Mouse (Mus musculus) thymus, adult 2 months (tissue): ENCODE data around the gene Spata31d1d.

Experiments
- CTCF ChIP-seq: fragments of 200-500 bp; IDR thresholded peaks from 2 replicates; pipeline ENCODE4 v1.5.1; 2012; ENCODE audit warnings: mild to moderate bottlenecking, control low read depth, low read length, moderate library complexity, borderline replicate concordance; ENCODE audit not compliant: control insufficient read depth, poor library complexity, insufficient read depth; ENCODE audit errors: extremely low read depth
- POLR2A ChIP-seq: fragments of 200-500 bp; IDR thresholded peaks from 2 replicates; pipeline ENCODE4 v1.6.1; 2012; ENCODE audit warnings: mild to moderate bottlenecking, low read length, control low read depth, moderate library complexity; ENCODE audit not compliant: control insufficient read depth, poor library complexity, insufficient read depth; ENCODE audit errors: extremely low read depth

DNA sequence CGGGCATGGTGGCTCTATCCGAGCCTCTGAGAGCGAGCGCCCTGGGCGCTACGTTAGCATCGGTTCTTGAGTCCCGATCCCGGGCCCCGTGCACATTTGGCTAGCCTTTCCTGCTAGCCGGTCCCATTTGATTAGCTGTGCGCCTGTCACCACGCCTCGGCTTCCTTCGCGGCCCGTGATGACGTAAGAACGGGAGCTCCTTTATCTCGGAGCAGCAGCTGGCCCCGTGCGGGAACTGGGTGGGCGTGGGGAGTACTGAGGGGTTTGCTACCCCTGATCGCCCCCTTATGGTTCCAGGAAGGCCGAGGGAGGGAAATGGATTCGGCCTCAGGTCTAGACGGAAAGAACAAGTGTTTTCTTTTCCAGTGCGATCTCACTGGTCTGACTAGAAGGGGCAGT lies 38.6 kb upstream of the Spata31d1d start:
- TF ChIP-seq CTCF (0 out of 2 replicates have a peak, but pooled peaks have one; percentile 37), POLR2A (no peak)
